Mouse (Mus musculus): ENCODE data around the gene Gm12845. TPM values are rescaled to one million over a fixed set of nuclear protein-coding genes. Genes with fewer than 3 reads are reported as not detected.

The Gm12845 gene
- polyA plus RNA-seq, 1 experiment: not detected

DNA sequence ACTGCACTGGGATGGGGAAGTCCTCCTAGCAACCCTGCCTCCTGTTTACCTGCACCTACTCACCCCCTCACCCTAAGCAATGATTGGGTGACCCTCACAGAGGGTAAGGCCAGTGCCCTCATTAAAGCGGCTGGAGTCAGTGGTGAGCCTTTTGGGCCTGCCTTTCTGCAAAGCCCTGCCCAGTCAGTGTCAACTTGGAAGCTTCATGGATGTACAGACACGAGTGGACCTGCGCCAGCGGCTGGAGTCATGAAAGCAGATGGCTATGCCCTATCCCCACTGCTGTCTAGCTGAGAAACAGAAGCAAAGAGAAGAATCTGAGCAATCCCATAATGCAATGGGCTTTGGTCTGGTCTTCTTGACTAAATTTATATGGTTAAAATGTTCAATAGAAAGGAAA, 37.9 kb upstream of the Gm12845 start:
- Histone ChIP-seq H3K4me1 (ENCODE audit: control insufficient read depth, insufficient read depth, insufficient read length) (peaks cover 2% of the 10 kb centered on the region; the same call in 1 of the 2 replicates), H3K27me3 (ENCODE audit: control insufficient read depth, insufficient read depth, low read length) (no peaks in the 10 kb centered on the region), H3K27ac (ENCODE audit: insufficient read depth, low read length) (no peak overlapping the region), H3K4me3 (ENCODE audit: extremely low read depth, insufficient read depth, insufficient read length) (no peak overlapping the region), H3K36me3 (ENCODE audit: control insufficient read depth, insufficient read depth, low read length) (no peaks in the 10 kb centered on the region)
- 88% methylated on average over 4 of the region's 4 CpGs for WGBS
- no peak for DNase-seq (ENCODE audit: low read depth in 1 of 2, low spot score in 2 of 2)
- TF ChIP-seq CTCF (IDR thresholded peaks at IDR 0.05; ENCODE audit: extremely low read depth, insufficient read depth, insufficient read length, insufficient replicate concordance) (no peak), POLR2A (IDR thresholded peaks at IDR 0.05; ENCODE audit: low read depth, low read length) (no peak)

- DNase-seq (ENCODE audit: low read depth in 1 of 2, low spot score in 2 of 2): peak in 1 of 2 experiments; percentile 8
- Histone ChIP-seq H3K4me3 (ENCODE audit: extremely low read depth, insufficient read depth, insufficient read length) (no peak overlapping the region), H3K27me3 (ENCODE audit: control insufficient read depth, insufficient read depth, low read length) (no peaks in the 10 kb centered on the region), H3K36me3 (ENCODE audit: control insufficient read depth, insufficient read depth, low read length) (no peaks in the 10 kb centered on the region), H3K27ac (ENCODE audit: insufficient read depth, low read length) (no peak overlapping the region), H3K4me1 (ENCODE audit: control insufficient read depth, insufficient read depth, insufficient read length) (no peaks in the 10 kb centered on the region)
- TF ChIP-seq CTCF (IDR thresholded peaks at IDR 0.05; ENCODE audit: extremely low read depth, insufficient read depth, insufficient read length, insufficient replicate concordance) (no peak), POLR2A (IDR thresholded peaks at IDR 0.05; ENCODE audit: low read depth, low read length) (no peak)
- WGBS: 4% methylated on average over 7 of the region's 7 CpGs
These were observed 18.9 kb upstream of the Gm12845 start for GRCm38 (mm10) chr4:117705361-117705760.

DNA sequence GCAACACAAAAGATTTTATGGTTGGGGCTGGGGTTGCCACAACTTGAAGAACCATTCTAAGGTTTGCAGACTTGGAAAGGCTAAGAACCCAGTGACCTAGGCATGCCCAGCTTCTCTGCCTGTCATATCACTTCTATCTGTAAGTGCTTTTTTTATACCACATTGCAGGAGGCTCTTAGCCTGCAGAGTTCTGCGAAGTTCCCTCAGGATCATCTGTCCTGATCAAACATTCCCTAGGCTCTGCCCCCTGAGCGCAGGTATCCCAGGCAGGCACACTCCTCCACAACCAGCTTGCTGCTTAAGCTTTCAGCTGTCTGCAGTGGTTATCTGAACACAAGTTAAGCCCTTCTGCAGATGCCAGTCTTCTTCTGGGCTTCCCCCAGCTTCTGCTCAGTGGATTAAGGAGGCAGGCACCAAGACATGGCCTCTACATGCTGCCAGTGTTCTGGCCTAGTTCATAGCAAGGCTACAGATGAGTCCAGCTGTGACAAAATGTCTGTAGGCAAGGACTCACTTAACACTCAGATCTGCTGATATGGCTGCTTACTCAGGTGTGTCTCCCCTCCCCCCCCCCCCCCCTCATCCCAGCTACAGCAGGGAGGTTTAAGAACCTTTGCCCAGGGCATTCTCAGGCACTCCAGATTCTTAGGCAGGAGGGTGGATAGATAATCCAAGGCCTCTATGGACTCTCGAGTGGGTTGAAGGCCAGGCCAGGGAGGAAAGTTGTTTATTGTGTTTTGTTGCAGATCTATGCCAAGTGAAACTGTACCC, 15.2 kb upstream of the Gm12845 start:
- Histone ChIP-seq H3K4me1 (ENCODE audit: control insufficient read depth, insufficient read depth, insufficient read length) (no peaks in the 10 kb centered on the region), H3K4me3 (ENCODE audit: extremely low read depth, insufficient read depth, insufficient read length) (no peak overlapping the region), H3K27ac (ENCODE audit: insufficient read depth, low read length) (no peak overlapping the region), H3K27me3 (ENCODE audit: control insufficient read depth, insufficient read depth, low read length) (no peaks in the 10 kb centered on the region), H3K36me3 (ENCODE audit: control insufficient read depth, insufficient read depth, low read length) (no peaks in the 10 kb centered on the region)
- 84% methylated on average over 3 of the region's 3 CpGs for WGBS
- no peak for DNase-seq (ENCODE audit: low read depth in 1 of 2, low spot score in 2 of 2)
- TF ChIP-seq CTCF (IDR thresholded peaks at IDR 0.05; ENCODE audit: extremely low read depth, insufficient read depth, insufficient read length, insufficient replicate concordance) (no peak), POLR2A (IDR thresholded peaks at IDR 0.05; ENCODE audit: low read depth, low read length) (no peak)

DNA sequence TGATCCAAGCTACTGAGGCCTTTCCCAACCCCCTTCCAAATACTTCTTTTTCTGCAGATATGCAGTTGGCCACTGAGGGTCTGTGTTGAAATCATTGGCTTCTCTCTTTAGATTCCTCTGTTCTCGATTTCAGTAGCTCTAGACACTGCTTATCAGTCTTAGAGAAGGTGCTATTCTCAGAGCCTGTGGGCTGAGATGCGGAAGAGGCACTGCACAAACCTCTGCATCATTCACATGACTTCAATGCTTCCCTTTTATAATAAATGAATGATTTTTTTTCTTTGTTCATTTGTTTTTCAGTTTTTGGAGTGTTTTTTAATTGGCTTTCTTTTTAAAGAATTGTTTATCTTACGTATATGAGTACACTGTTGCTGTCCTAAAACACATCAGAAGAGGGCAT, 11.9 kb upstream of the Gm12845 start:
- Histone ChIP-seq H3K27me3 (ENCODE audit: control insufficient read depth, insufficient read depth, low read length) (no peaks in the 10 kb centered on the region; the same call in 1 of the 2 replicates), H3K4me1 (ENCODE audit: control insufficient read depth, insufficient read depth, insufficient read length) (no peaks in the 10 kb centered on the region), H3K4me3 (ENCODE audit: extremely low read depth, insufficient read depth, insufficient read length) (no peak overlapping the region), H3K36me3 (ENCODE audit: control insufficient read depth, insufficient read depth, low read length) (no peaks in the 10 kb centered on the region), H3K27ac (ENCODE audit: insufficient read depth, low read length) (no peak overlapping the region)
- no peak for TF ChIP-seq POLR2A (IDR thresholded peaks at IDR 0.05; ENCODE audit: low read depth, low read length)
- no peak for TF ChIP-seq CTCF (IDR thresholded peaks at IDR 0.05; ENCODE audit: extremely low read depth, insufficient read depth, insufficient read length, insufficient replicate concordance)
- WGBS: 73% methylated on average over 3 of the region's 3 CpGs
- no peak for DNase-seq (ENCODE audit: low read depth in 1 of 2, low spot score in 2 of 2)

GRCm38 (mm10) chr4:117713303-117714098, 10.7 kb upstream of the Gm12845 start:
- no peak for TF ChIP-seq CTCF (IDR thresholded peaks at IDR 0.05; ENCODE audit: extremely low read depth, insufficient read depth, insufficient read length, insufficient replicate concordance)
- TF ChIP-seq POLR2A (IDR thresholded peaks at IDR 0.05; ENCODE audit: low read depth, low read length): no peak
- Histone ChIP-seq H3K36me3 (ENCODE audit: control insufficient read depth, insufficient read depth, low read length) (no peaks in the 10 kb centered on the region), H3K27me3 (ENCODE audit: control insufficient read depth, insufficient read depth, low read length) (no peaks in the 10 kb centered on the region; the same call in 1 of the 2 replicates), H3K4me1 (ENCODE audit: control insufficient read depth, insufficient read depth, insufficient read length) (no peaks in the 10 kb centered on the region), H3K27ac (ENCODE audit: insufficient read depth, low read length) (no peak overlapping the region), H3K4me3 (ENCODE audit: extremely low read depth, insufficient read depth, insufficient read length) (no peak overlapping the region)
- WGBS: 87% methylated on average over 6 of the region's 6 CpGs
- no peak for DNase-seq (ENCODE audit: low read depth in 1 of 2, low spot score in 2 of 2)

DNA sequence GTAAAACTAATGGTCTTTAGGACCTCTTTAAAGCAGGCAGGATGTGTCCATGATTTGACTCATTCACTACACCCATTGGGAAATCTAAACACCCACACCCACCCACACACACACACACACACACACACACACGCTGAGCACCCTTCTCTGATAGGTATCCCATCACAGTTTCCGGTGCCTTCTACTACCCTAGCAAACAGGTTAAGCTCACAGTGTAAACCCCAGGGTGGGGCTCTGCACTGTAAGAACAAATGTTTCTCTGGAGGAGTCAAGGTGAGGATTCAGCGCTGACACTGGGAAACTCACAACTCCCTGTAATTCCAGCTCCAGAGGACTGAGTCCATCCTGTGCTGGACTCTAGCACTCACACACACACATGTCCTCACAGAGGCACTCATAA, 7.7 kb downstream of the Gm12845 start:
- DNase-seq (ENCODE audit: low read depth in 1 of 2, low spot score in 2 of 2): no peak
- Histone ChIP-seq H3K27ac (ENCODE audit: insufficient read depth, low read length) (no peak overlapping the region), H3K36me3 (ENCODE audit: control insufficient read depth, insufficient read depth, low read length) (no peaks in the 10 kb centered on the region), H3K4me1 (ENCODE audit: control insufficient read depth, insufficient read depth, insufficient read length) (no peaks in the 10 kb centered on the region), H3K27me3 (ENCODE audit: control insufficient read depth, insufficient read depth, low read length) (no peaks in the 10 kb centered on the region), H3K4me3 (ENCODE audit: extremely low read depth, insufficient read depth, insufficient read length) (no peak overlapping the region)
- no peak for TF ChIP-seq CTCF (IDR thresholded peaks at IDR 0.05; ENCODE audit: extremely low read depth, insufficient read depth, insufficient read length, insufficient replicate concordance)
- no peak for TF ChIP-seq POLR2A (IDR thresholded peaks at IDR 0.05; ENCODE audit: low read depth, low read length)
- 79% methylated on average over 3 of the region's 3 CpGs for WGBS
